Mouse (Mus musculus): ENCODE data around the gene 1810062G17Rik. TPM values are rescaled to one million over a fixed set of nuclear protein-coding genes. Genes with fewer than 3 reads are reported as not detected.

The 1810062G17Rik gene
- polyA plus RNA-seq, 1 experiment from 2014 or later = 1.1 TPM

DNA sequence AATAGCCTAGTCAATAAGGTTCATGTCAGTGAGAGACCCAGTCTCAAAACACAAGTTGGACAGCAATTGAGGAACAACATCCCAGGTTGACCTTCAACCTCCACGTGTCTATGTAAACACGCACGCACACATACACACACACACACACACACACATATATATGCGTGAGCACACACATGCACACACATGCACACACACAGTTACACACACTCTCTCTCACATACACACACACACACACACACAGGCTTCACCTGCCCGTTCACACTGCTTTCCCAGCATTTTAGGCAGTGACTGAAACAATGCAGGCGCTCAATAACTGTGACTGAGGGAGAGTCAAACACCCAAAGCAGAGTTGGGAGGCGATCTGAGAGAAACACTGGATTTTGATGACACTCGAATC is 29.6 kb downstream of the 1810062G17Rik start:
- H3K4me1 ChIP-seq (replicated peaks) = no peaks in the 10 kb centered on the region
- H3K9me3 ChIP-seq (replicated peaks) = no peaks in the 10 kb centered on the region
- no peak for ATAC-seq (ENCODE audit: insufficient read depth)
- 67% methylated on average over 8 of the region's 8 CpGs for WGBS (ENCODE audit: insufficient replicate concordance)
- no peak overlapping the region for H3K9ac ChIP-seq
- H3K27ac ChIP-seq (replicated peaks) = no peak overlapping the region
- no peaks in the 10 kb centered on the region for H3K27me3 ChIP-seq
- no peak overlapping the region for H3K4me3 ChIP-seq (replicated peaks)
- no peak overlapping the region for H3K4me2 ChIP-seq
- no peaks in the 10 kb centered on the region for H3K36me3 ChIP-seq (replicated peaks)

DNA sequence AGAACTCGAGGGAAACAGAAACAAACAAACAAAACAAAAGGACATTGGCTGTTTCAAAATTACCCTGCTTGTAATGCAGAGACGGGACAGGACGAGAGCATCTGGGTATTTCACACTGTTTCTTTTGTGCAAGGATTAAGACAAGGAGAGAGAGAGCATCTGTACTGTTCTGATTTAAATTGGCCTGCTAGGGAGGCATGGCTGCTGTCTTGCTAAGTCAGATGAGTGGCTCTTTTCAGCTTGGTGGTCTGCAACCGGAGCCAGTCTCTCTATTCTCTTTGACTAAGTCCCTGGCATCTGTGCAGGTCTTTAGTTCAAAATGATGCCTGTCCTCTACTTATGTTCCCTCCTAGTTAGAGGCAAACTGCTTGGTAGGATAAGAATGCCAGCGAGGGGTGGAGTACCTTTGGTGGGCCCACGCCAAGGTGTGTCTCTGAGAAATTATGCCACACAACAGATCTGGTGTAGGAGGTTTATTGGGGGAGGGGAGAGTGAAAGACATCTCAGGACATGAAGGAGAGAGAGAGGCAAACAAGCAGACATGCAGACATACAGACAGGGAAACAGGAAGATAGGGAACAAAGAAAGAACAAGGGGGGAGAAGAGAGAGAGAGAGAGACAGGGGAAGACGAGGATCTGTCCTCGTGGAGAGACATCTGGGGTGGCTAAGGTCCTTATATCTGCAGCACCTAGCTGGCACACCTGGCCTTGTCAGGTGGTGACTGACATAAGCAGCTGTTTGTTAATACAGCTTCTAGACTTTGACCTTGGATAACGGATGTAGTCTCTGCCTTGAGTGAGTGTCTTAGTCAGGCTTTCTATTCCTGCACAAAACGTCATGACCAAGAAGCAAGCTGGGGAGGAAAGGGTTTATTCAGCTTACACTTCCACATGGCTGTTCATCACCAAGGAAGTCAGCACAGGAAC is 30.3 kb downstream of the 1810062G17Rik start:
- Histone ChIP-seq H3K4me3 (replicated peaks) (no peak overlapping the region), H3K4me1 (replicated peaks) (no peaks in the 10 kb centered on the region), H3K9ac (no peak overlapping the region), H3K4me2 (no peak overlapping the region), H3K27me3 (no peaks in the 10 kb centered on the region), H3K9me3 (replicated peaks) (no peaks in the 10 kb centered on the region), H3K27ac (replicated peaks) (no peak overlapping the region), H3K36me3 (replicated peaks) (no peaks in the 10 kb centered on the region)
- no peak for ATAC-seq (ENCODE audit: insufficient read depth)
- WGBS (ENCODE audit: insufficient replicate concordance) = 52% methylated on average over 10 of the region's 10 CpGs

DNA sequence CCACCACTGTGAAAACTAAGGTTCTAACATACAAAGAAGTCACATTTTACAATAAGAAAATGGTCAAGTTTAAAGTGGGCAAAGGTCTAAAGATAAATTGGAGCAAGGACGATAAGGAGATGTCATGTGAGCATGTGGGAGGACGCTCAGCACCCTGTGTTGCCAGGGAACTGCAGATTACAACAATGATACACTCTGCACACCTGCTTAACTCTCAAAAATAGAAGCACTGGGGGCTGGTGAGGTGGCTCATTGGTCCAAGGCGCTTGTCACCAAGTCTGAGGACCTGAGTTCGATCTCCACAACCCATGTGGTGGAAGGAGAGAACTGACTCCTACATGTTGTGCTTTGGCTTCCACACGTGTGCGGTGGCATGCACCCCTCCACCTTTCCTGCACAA is 35.8 kb downstream of the 1810062G17Rik start:
- 69% methylated on average over 6 of the region's 6 CpGs for WGBS (ENCODE audit: insufficient replicate concordance)
- ATAC-seq (ENCODE audit: insufficient read depth) = no peak

DNA sequence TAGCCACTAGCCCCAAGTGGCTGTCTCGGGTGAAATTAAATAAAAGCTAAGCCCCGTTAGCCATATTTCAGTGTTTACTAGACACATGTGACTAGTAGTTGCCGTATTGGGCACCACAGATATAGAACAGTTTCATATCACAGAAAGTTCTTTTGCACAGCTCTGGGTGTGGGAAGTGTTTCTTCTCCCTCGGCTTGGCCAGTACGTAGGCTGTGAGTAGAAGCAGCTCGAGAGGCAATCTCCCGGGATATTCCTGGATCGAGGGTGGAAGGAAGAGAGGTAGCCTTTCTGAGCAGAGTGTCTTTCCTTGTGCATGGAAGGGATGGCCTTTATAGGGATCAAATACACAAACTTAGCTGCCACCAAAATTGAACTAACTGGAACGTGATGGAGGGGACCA is 40.5 kb downstream of the 1810062G17Rik start:
- no peak overlapping the region for H3K4me3 ChIP-seq (replicated peaks)
- H3K4me1 ChIP-seq (replicated peaks) = no peaks in the 10 kb centered on the region
- H3K27me3 ChIP-seq = peaks cover 14% of the 10 kb centered on the region
- 74% methylated on average over 9 of the region's 9 CpGs for WGBS (ENCODE audit: insufficient replicate concordance)
- no peak overlapping the region for H3K27ac ChIP-seq (replicated peaks)
- no peak for ATAC-seq (ENCODE audit: insufficient read depth)
- no peaks in the 10 kb centered on the region for H3K36me3 ChIP-seq (replicated peaks)
- H3K9me3 ChIP-seq (replicated peaks) = no peaks in the 10 kb centered on the region
- H3K9ac ChIP-seq = no peak overlapping the region
- H3K4me2 ChIP-seq = no peak overlapping the region

More for the DNA sequence above, 35.8 kb downstream of the 1810062G17Rik start:
- Histone ChIP-seq H3K9ac (no peak overlapping the region), H3K27me3 (no peaks in the 10 kb centered on the region), H3K4me2 (no peak overlapping the region), H3K9me3 (replicated peaks) (no peaks in the 10 kb centered on the region), H3K4me3 (replicated peaks) (no peak overlapping the region), H3K4me1 (replicated peaks) (no peaks in the 10 kb centered on the region), H3K36me3 (replicated peaks) (no peaks in the 10 kb centered on the region), H3K27ac (replicated peaks) (no peak overlapping the region)

DNA sequence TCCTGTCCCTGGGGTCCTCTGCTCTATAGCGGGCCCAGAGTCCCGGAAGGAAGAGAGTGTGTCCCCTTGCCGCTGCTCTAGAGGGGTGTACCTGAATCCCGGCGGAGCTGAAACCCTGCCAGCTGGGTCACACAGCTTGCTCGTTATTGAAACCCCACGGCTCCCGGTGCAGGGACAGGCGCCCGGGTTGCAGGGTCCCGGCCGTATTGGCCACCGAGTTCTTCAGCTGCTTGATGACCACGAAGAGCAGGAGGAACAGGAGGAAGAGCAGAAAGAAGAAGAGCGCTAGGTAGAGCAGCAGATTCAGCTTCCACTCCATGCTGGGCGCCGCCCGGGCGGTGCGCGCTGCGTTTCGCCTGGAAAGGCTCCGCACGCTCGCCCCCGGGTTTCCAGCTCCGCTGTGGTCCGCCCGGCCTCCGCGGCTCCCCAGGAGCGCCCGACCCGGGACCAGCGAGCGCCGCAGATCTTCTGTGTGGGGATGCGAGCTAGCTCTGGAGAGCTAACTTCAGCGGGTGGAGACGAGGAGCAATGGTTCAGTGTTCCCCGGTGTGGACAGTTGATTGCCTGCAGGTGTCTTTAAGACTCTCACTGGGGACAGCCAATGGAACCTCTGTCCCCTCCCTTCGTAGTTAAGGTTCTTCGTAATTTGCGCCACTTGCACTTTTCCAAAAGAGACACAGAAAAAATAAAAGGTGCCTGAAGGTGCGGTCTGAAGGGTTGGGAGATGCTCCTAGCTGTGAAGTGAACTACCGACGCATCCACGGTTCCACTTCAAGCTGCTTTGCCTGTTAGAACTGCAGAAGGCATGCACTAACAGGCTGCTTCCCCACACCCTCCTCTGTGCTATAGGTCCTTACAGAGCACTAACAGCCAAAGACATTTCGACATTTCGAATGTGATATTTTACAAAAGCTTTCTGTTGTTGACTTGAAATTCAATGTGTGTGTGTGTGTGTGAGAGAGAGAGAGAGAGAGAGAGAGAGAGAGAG is 45.6 kb downstream of the 1810062G17Rik start, which contains the start of gene Gm11549:
Gene Gm11549, minus strand, starts transcription at position 741 of the 988 bp plus-strand sequence.
- 2% methylated on average over 51 of the region's 51 CpGs for WGBS (ENCODE audit: insufficient replicate concordance)
- Histone ChIP-seq H3K36me3 (replicated peaks) (no peaks in the 10 kb centered on the region), H3K4me1 (replicated peaks) (no peaks in the 10 kb centered on the region), H3K27ac (replicated peaks) (no peak within 1 kb of the TSS), H3K9me3 (replicated peaks) (no peaks in the 10 kb centered on the region), H3K9ac (no peak within 1 kb of the TSS), H3K4me3 (replicated peaks) (peak within 1 kb of the TSS; percentile 32), H3K4me2 (peak within 1 kb of the TSS; percentile 61), H3K27me3 (peaks cover 37% of the 10 kb centered on the region)
- ATAC-seq (ENCODE audit: insufficient read depth) = no peak

DNA sequence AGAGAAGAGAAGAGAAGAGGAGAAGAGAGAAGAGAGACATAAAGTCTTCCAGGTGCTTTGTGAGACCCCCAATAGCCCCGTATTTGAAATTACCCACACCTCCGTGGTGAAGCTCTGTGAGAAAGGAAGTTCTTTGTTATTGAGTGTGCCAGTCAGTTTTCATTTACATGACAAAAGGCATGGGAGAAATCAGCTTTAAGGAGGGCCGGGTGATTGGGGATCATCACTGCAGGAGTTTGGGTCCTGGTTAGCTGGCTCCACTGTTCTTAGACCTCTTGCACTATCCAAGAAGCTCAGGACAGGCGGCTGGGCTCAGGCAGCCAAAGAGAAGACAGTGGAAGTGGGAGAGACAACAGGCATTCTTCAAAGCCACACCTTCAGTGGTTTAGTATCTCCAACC is 46.4 kb downstream of the 1810062G17Rik start:
- Histone ChIP-seq H3K9ac (no peak overlapping the region), H3K9me3 (replicated peaks) (no peaks in the 10 kb centered on the region), H3K4me2 (no peak overlapping the region), H3K4me3 (replicated peaks) (no peak overlapping the region), H3K4me1 (replicated peaks) (no peaks in the 10 kb centered on the region), H3K27me3 (peaks cover 37% of the 10 kb centered on the region), H3K36me3 (replicated peaks) (no peaks in the 10 kb centered on the region), H3K27ac (replicated peaks) (no peak overlapping the region)
- ATAC-seq (ENCODE audit: insufficient read depth) = no peak
- 14% methylated on average over 4 of the region's 4 CpGs for WGBS (ENCODE audit: insufficient replicate concordance)

DNA sequence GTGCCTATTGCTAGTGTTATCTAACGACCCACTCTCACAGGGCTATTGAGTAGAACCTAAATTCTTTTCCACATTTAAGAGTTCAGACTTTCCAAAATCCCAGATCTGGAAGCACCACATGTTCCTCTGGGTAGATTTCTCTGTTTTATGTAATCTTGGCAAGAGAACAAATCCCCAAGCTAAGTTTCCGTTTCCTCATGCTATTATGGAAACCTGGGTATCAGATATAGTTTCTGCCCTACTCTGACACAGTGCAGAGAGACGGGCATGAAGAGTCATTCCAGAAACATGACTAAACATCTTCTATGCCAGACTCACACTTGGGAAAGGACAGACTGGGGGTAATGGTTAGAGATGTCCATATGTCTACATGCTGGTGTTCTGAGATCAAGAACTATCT is 48.7 kb downstream of the 1810062G17Rik start:
- no peaks in the 10 kb centered on the region for H3K9me3 ChIP-seq (replicated peaks)
- no peak for ATAC-seq (ENCODE audit: insufficient read depth)
- H3K9ac ChIP-seq = no peak overlapping the region
- no peaks in the 10 kb centered on the region for H3K36me3 ChIP-seq (replicated peaks)
- 51% methylated on average over 3 of the region's 3 CpGs for WGBS (ENCODE audit: insufficient replicate concordance)
- H3K4me3 ChIP-seq (replicated peaks) = no peak overlapping the region
- H3K27ac ChIP-seq (replicated peaks) = no peak overlapping the region
- H3K4me1 ChIP-seq (replicated peaks) = no peaks in the 10 kb centered on the region
- no peak overlapping the region for H3K4me2 ChIP-seq
- H3K27me3 ChIP-seq = peaks cover 37% of the 10 kb centered on the region

DNA sequence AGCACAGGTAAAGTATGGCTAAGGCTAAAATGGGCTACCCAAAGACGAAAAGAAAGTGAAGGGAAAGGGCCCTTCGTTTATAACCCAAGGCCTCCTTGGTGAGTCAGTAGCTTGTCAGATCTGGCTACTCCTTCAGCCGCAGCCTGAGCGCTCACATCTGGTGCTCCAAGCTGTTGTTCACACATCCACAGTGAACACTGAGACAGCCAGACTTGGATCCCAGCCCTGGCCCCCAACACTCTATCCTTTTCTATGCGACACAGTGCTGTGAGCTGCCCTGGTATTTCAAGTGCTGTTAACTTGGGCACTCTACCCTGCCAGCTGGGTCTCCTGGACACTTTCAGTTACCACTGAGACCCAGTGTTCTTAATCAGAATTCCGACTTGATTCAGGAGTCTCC is 54.6 kb downstream of the 1810062G17Rik start:
- Histone ChIP-seq H3K4me1 (replicated peaks) (peaks cover 4% of the 10 kb centered on the region; the same call in 1 of the 2 replicates), H3K27me3 (peaks cover 28% of the 10 kb centered on the region), H3K9ac (no peak overlapping the region), H3K36me3 (replicated peaks) (no peaks in the 10 kb centered on the region), H3K4me3 (replicated peaks) (no peak overlapping the region), H3K27ac (replicated peaks) (no peak overlapping the region), H3K4me2 (no peak overlapping the region), H3K9me3 (replicated peaks) (no peaks in the 10 kb centered on the region)
- ATAC-seq (ENCODE audit: insufficient read depth) = no peak
- 74% methylated on average over 6 of the region's 6 CpGs for WGBS (ENCODE audit: insufficient replicate concordance)

DNA sequence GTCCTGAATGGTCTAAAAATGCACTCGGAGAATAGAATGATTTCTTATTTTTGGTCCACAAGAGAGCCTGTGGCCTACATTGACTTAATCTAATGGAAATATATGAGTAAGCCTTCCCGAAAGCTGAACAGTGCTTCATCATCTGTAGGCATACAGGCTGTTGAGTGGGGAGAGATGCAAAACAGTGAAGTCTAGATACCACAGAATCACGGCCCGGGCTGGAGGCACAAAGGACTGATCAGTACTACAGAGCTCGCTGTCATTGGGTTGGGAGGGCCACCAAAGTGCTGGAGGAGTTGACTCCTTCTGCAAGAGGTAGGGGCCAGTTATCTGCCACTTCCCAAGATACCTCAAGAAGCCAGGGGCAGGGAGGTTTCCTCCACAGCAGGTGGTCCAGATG is 55.0 kb downstream of the 1810062G17Rik start:
- H3K4me2 ChIP-seq = no peak overlapping the region
- no peak overlapping the region for H3K27ac ChIP-seq (replicated peaks)
- no peak for ATAC-seq (ENCODE audit: insufficient read depth)
- H3K4me1 ChIP-seq (replicated peaks) = peaks cover 4% of the 10 kb centered on the region; the same call in 1 of the 2 replicates
- H3K27me3 ChIP-seq = peaks cover 28% of the 10 kb centered on the region
- no peak overlapping the region for H3K9ac ChIP-seq
- H3K9me3 ChIP-seq (replicated peaks) = no peaks in the 10 kb centered on the region
- H3K4me3 ChIP-seq (replicated peaks) = no peak overlapping the region
- 50% methylated on average over 5 of the region's 5 CpGs for WGBS (ENCODE audit: insufficient replicate concordance)
- H3K36me3 ChIP-seq (replicated peaks) = no peaks in the 10 kb centered on the region

DNA sequence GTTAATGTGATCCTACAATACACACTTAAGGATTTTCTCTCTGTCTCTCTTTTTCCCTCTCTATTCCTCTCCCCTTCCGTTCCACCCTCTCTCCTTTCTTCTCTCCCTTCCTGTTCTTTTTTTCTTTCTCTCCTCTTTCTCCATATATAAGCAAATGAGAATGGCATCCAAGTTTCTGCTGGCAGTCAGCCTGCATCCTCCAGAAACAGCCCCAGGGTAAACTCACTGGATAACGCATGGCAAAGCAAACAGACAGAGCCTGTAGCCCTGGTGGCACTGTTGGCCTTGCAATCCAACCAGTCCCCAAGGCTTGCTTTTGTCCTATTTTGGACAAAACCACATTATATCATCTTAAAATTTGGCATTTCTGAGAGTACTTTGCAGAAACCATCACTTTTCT is 55.5 kb downstream of the 1810062G17Rik start:
- WGBS (ENCODE audit: insufficient replicate concordance) = 58% methylated on average over 2 of the region's 2 CpGs
- Histone ChIP-seq H3K4me3 (replicated peaks) (no peak overlapping the region), H3K4me2 (no peak overlapping the region), H3K9ac (no peak overlapping the region), H3K27me3 (peaks cover 28% of the 10 kb centered on the region), H3K27ac (replicated peaks) (no peak overlapping the region), H3K9me3 (replicated peaks) (no peaks in the 10 kb centered on the region), H3K4me1 (replicated peaks) (peaks cover 4% of the 10 kb centered on the region; the same call in 1 of the 2 replicates), H3K36me3 (replicated peaks) (no peaks in the 10 kb centered on the region)
- no peak for ATAC-seq (ENCODE audit: insufficient read depth)

Measured in liver, embryonic 15.5 days (tissue).